Mouse (Mus musculus): ENCODE results near the gene Ppib.

- TF ChIP-seq CTCF (conservative IDR thresholded peaks at IDR 0.05 in 1 of 2, IDR thresholded peaks at IDR 0.05 in 1 of 2; ENCODE audit: low read depth in 2 of 2, low read length in 2 of 2) (no peak), E2F4 (IDR thresholded peaks at IDR 0.05; ENCODE audit: insufficient replicate concordance, low read depth, low read length) (no peak), RAD21 (IDR thresholded peaks at IDR 0.05; ENCODE audit: low read depth, low read length) (no peak), MAFK (IDR thresholded peaks at IDR 0.05; ENCODE audit: insufficient replicate concordance, low read length) (no peak), EP300 (IDR thresholded peaks at IDR 0.05; ENCODE audit: low read length) (no peak), ZC3H11A (IDR thresholded peaks at IDR 0.05; ENCODE audit: low read depth, low read length) (no peak), NELFE (IDR thresholded peaks at IDR 0.05; ENCODE audit: low read depth, low read length) (no peak), USF2 (conservative IDR thresholded peaks at IDR 0.05; ENCODE audit: low read depth, low read length) (no peak)
These were observed 30.7 kb downstream of the Ppib start for GRCm38 (mm10) chr9:66090593-66091244.
